Mouse (Mus musculus): ENCODE results near the gene Uvrag. TPM values are rescaled to one million over a fixed set of nuclear protein-coding genes. Genes with fewer than 3 reads are reported as not detected.

Gene Uvrag
- 10 to 100 TPM; 45.6 to 49.9 TPM for total RNA-seq (2021)
- long read RNA-seq, full-length matches to known transcripts: 79 of 95 reads
- long read RNA-seq, partial matches to known transcripts: 3 of 95 reads
- long read RNA-seq, other reads (novel, unspliced or antisense): 13 of 95 reads

DNA sequence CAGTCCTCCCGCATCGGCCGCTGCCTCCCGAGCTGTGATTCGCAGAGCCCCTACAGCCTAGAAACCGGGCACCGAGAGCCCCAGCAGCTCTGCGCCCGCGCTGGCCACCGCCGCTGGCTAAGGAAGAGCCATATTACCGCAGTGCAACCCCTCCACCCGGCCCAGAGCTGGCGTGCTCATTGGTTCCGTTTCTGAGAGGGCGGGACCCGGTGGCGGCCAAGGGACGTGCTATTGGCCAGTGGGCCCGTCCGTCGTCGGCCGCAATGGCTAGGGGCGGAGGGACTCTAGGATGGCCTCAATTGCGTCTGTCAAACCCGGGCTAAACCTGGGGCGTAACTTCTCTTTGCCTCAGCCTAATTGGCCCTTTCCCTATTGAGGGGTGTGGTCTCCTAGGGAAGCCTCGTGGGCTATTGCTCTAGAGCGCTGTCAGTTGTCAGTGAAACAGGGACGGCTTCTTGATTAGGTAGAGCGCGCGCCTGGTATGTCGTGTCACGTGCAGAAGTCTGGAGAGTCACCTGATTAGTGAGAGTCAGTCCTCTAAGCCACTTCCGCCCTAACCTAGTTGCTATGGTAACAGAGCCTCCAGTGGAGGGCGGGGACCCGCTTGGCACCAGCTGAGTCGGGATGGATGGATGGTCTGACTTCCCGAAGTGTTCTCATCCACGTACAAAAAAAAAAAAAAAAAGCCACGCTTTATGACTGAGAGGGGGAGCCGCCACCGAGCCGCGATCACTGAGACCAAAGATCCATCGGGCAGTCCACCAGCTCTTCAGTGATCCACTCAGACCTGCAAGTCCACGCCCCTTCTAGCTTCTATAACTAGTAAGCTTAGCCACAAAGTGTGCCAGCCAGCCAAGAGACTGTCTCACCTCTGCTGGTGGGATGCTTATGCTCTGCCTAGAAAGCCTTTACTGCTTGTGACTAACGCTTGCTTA lies at the start of gene Uvrag:
Gene Uvrag, minus strand, starts transcription at position 158 of the 935 bp plus-strand sequence.
- DNase-seq (ENCODE audit: low spot score in 2 of 2): peak; percentile 100

DNA sequence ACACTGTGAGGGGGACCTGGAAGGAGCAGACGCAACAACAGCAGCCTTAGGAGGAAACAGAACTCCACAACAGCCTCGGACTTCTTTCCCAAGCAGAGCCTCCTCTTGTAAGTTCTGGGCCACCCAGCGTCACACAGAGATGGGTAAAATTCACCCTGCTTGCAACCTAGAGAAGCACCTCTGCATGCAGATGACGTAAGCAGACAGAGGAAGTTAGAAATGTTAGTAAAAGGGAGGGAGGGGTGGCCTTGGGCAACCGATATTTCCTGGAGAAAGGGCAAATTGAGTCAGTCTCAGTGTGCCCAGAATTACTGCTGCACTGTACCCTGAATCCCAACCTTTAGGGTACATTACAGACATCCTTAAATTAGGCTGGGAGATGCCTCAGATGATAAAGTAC lies 48.9 kb upstream of the Uvrag start:
- DNase-seq (ENCODE audit: low spot score in 2 of 2): no peak

DNA sequence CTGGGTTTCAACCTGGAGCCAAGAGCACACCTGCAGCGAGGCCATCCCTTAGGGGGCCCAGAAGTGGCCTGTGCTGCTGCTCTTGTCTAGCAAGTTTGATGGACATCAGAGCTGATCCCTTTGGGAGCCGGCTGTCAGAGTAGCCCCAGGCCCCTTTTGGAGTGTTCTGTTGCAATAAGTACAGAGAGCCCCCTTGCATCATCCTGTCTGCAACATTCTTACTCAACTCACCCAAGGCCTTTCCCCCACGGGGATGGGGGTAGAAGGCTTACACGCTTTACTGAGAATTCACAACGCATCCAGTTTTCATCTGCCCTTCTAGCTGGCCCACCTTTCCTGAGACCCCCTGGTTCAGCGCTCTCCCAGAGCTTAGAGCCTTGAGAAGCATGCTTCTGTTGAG lies 47.7 kb upstream of the Uvrag start:
- no peak for DNase-seq (ENCODE audit: low spot score in 2 of 2)

DNA sequence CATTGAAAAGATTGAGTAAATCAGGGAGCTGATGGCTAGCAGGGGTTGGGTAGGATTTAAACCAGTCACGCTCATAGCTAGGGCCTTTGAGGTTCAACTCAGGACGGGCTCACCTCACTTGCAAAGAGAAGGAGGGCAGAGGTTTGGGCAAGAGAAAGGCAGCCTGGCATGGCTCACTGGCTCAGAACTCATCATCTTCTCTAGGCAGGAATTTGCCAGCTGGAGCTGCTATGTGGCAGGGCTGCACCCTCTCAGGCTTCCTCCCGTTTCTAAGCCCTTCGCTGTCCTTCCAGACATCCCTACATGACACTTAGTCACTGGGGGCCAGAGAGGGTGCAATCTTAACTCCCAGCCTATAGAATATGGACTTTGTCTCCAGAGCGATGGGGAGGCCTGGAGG lies 46.5 kb upstream of the Uvrag start:
- no peak for DNase-seq (ENCODE audit: low spot score in 2 of 2)

DNA sequence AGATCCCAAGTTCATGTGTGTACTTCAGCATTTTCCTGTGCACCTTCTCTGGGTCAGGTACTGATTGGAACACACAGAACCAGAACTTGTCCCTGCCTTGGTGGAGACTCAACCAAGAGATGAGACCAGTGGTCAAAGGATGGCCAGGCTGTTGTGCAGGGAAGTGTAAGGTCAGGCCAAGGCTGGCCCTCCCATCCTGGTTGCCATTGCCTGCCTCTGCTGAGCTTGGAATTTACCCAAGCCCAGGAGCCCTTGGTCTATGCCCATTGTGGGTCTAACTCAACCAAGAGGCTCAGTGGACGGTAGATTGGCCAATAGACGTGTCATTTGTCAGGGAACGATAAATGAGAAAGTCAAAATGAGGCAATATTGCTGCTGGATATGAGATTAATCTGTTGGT lies 44.5 kb upstream of the Uvrag start:
- DNase-seq (ENCODE audit: low spot score in 2 of 2): no peak

DNA sequence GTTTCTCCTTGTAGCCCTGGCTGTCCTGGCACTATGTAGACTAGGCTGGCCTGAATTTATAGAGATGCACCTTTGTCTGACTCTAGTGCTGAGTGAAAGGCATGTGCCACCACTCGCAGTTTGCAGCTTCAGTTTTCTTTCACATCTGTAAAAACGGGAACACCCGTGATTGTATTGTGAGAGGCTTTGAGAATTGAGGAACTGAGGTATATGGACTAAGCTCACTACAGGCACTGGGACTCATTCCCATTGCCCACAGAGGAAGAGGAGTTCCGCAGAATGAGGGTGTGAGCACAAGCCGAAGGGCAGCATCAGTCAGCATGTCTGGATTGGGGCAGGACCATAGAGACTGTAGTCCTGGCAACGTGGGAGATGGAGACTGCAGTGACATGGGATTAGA lies 42.8 kb upstream of the Uvrag start:
- no peak for DNase-seq (ENCODE audit: low spot score in 2 of 2)

DNA sequence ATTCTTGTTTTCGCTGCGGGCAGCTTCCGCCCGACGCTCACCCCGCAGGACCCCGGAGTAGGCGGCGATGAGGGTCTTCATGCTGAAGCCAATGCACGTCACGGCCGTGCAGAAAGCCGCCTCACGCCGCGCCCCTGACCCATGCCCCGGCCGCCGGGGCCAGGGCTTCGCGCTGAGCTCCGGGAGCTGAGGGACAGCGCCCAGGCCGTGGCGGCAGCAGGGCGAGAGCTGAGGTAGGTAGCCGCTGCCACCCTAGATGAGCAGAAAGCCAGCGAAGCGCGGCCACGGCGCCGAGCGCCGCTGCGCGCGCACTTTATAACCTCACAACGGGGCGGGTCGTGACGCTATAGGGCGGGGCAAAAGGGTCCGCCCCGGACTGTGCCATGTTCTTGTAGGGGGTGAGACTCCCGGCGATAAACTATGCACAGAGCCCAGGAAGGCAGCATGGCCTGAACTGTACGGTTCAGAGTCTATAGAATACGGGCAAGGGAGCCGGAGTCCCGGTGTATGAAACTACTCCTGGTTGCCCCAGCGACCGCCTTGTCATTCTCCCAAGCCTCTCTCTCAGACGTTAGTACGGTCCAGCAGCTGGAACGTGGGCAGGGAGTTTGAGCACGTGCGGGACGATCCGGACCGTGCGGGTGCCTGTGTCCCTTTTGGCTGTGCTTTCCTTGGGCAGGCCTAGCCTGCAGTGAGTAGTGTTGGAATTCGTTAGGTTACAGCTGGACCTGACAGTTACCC lies 41.7 kb upstream of the Uvrag start, which contains the start of gene Dgat2:
Gene Dgat2, minus strand, starts transcription at position 288 of the 741 bp plus-strand sequence.
- peak; percentile 87 to 95 for DNase-seq (ENCODE audit: low spot score in 2 of 2)

DNA sequence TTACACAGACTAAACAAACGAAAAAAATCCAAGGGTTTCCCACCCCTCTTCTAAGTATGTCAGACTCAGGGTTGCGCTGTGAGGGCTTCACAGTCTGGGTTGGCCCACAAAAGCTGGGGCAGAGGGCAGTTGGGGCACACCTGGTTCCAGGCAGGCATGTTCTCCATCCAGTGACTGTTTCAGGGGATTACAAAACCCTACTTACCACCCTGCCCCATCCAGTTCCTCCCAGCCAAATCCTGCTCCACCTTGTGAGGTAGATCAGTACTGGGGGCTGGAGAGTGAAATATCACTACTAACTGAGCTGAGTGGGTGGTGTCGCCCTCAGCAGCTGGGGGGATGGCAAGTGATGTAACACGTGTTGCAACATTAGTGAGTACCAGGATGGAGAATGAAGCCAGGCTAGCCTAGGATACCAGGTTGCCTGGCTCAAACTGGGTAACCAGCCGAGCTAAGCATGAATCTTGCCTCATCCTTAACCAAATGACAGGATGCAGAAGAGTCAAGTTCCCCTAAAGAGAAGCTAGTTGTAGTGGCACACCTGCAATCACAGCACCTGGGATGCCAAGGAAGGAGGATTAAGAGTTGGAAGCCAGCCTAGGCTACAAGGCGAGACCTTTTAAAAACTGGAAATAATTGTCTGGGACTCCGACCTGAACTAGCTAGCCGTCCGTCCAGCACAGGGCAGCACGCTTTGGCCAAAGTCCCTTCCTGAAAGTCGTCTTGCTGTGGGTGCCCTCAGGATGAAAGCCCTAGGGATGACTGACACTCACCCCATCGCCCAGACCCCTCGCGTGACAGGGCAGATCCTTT lies 40.9 kb upstream of the Uvrag start:
- DNase-seq (ENCODE audit: low spot score in 2 of 2): peak in 1 of 2 experiments; percentile 60

DNA sequence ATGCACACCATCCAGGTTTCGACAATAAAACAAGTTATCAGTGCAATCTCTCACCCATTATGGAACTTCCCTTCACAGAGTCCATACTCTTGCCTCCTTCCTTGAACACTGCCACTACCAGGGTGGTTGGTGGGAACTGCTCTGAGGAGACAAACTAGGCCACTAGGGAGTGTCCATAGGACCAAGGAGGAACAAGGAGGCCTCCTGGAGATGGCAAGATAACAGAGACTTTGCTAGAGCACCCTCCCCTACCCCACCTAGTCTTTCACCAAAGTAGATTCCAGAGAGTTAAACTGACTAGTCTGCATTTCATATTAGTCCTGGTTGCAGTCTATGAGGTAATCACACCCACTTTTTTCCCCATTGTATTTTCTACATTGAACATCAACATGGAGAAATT lies 39.2 kb upstream of the Uvrag start:
- DNase-seq (ENCODE audit: low spot score in 2 of 2): no peak

DNA sequence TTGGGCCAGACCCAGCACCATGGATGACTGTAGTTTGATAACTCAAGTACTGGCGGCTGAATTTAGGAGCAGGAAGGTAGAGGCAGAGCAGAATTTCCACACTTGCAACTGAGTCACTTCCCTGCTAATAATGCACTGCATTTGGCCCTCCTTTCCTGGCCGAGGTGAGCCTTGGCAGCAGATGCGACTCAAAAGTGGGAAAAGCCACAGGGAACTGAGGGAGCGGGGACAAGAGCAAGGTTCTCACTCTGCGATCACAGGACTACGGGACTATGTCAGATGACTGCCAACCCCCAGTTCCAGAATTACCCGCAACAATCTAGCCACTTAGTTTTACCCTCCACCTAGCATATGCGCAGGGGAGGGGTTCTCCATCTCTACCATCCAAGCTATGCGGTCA lies 38.3 kb upstream of the Uvrag start:
- no peak for DNase-seq (ENCODE audit: low spot score in 2 of 2)

DNA sequence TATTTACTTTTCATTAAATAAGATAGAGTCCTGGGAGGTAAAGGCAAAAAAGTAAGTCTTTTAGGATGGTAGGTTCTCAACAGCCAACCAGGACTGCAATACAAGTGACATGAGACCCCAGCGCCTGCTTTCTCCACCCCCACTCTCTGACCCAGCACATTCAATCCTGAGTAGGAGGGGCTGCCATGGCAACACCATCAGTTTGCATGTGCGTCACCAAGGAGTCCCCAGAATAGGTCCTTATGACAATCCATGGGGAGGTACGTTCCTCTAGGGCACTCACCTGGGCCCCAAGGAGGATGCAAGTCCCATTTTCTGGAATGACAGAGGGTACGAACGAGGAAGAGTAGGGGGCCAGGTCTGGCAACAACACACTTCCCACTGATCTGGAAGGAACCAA lies 36.4 kb upstream of the Uvrag start:
- no peak for DNase-seq (ENCODE audit: low spot score in 2 of 2)

DNA sequence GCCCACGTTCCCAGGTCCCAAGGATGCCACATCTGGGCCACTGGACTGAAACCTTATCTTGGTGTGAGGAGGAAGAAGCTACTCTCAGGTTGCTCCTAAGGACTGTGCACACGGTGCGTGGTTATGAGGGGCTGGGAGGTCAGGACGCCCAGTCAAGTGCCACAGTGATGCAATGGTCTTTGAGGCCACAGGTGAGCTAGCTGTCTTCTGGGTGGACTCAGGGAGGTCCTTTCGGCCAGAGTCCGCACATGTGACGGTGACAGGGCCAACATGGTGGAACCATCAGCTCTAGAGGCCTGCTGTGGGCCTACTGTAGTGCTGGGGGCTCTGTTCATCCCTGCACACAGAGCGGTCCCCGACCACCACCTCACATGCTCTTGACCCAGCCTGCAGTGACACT lies 34.7 kb upstream of the Uvrag start:
- DNase-seq (ENCODE audit: low spot score in 2 of 2): no peak

DNA sequence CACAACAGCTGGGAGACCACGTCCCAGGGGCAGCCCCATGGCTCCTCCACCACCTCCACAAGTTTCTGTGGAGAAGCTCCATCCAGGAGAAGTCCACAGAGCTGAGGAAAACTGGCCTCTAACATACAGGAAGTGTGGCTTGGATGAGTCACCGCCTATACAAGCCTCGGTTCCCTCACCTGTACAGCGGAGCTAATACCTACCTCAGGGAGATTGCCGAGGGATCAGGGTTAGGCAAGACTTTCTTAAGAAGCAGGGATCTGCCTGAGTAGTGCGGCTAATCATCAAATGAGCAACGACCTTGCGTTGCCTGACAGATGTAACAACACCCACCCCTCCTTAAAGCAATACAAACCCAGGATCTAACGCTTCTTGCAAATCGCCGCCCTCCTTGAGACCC lies 34.2 kb upstream of the Uvrag start:
- no peak for DNase-seq (ENCODE audit: low spot score in 2 of 2)

DNA sequence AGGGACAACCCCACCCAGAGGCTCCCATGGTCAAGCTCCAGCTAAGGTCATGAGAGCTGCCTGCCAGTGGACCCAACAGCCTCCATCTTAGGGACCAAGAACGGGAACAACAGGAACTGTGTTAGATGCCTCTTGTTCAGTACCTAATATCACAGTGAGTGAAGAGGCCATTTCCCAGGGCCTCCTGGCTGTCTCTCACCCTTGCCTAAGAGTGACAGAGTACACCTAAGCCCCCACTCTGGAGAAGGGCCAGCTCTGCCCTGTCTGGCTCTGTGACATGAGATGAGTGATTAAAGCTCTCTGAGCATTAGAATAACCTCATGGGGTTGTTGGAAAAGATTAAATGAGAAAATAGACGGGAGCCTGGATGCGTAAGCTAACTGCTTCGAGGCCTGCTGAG lies 33.1 kb upstream of the Uvrag start:
- DNase-seq (ENCODE audit: low spot score in 2 of 2): no peak

DNA sequence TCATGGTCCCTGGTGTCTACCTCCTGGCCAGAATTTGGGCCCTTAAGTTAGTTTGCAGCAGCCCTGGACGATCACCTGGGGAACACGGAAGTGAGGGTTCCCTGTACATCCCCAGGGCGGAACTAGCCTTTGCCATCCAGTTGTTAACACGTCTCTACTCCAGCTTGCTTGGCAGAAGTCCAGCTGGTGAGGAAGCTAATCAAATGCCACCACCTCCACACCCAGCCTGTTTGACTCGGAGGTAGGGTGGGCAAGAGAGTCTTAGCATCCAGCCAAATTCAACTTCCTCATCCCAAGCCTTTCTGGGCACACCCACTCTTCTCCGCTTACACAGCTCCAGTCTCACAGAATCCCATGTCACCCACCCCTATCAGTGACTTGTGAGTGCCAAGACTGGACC lies 32.0 kb upstream of the Uvrag start:
- DNase-seq (ENCODE audit: low spot score in 2 of 2): no peak

DNA sequence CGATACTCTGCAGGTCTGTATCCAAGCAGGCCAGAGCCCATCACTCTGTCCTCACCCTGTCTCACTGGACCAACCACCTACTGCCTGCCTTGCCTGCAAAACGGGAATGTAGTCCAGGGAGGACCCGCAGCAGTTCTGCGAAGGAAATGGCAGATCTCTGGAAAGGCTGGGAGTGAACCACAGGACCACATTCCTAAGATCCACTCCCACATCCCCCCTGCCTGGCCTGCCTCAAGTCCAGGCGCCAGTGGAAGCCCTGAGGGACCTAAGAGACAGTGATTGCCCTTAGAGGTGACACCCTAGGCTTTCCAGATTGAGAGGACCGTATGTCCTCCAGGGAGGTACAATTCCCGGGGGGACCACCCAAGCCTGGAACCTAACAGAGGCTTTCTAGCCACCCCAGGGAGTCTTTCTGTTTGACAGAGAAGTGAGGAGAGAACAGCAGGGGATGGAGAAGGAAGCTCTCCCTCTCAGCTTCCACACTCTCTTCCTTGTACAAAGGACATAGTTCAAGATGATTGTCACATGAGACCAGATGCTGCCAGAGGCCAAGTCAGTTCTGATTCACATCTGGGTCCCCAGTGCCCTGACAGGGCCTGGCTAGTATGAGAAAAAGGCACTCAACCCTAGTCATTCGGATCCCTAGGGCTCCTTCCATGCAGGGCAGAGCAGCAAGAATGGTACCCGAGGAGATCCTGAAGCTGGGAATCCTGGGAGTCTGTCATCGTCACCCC lies 31.0 kb upstream of the Uvrag start:
- DNase-seq (ENCODE audit: low spot score in 2 of 2): no peak

DNA sequence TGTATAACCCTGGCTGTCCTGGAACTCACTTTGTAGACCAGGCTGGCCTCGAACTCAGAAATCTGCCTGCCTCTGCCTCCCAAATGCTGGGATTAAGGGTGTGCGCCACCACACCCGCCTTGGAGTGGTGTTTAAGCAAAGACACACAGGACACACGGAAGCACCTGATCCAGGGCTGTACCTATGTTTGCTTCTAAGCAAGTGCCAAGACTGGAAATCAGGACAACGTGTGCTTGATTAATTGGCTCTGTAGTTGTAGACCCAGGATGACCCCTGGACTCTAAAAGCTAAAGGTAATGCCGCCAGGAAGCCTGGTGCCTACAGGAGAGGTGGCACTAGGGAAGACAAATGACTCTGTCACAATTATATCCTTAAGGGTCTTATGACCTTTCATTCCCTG lies 29.6 kb upstream of the Uvrag start:
- no peak for DNase-seq (ENCODE audit: low spot score in 2 of 2)

DNA sequence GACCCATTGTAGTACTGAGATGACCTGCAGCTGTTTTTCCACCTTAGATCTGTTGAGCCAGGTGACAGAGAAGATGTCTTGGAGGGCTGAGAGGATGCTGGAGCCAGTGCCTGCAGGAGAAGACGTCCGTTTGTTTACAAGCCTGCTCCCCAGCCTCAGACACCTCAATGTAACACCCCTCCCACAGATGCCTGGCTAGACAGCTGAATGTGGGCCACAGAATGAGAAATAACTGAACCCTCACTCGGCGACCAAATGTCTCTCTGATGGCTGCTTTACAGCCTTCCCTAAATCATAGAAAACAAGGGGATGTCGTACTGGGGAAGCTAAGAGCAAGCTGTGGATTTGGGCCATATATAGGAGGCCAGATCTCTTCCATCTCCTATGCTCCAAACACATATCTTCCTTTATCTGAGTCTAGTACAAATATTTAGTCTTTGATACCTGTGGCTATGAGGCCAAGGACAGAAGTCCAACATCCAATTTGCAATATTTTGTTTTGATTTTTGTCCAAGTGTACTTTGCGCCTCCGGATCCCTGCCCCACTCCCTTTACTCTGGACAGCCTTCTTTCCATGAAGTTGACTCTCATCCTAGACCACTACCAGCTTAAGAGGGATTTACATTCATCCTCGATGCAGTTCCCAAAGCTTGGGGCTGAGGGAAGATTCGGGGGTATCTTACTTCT lies 28.9 kb upstream of the Uvrag start:
- DNase-seq (ENCODE audit: low spot score in 2 of 2): no peak

DNA sequence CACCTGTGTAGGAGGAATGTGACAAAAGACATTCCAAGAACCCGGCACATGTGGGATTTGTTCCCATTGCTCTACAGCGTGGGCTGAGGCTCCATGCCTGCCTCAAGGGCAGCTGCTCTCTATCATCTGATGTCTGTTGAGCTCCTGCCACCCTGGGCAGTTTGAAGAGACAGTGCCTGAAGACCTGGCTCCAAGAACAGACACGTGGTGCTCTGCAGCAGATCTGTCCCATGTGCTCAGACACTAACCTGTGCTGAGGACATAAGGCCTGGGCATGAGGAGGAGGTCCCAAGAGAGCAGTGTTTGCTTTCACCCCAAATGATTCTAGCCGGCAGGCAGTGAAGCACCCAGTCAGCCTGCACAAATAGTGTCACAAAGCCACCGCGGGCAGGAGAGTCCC lies 27.8 kb upstream of the Uvrag start:
- DNase-seq (ENCODE audit: low spot score in 2 of 2): no peak

DNA sequence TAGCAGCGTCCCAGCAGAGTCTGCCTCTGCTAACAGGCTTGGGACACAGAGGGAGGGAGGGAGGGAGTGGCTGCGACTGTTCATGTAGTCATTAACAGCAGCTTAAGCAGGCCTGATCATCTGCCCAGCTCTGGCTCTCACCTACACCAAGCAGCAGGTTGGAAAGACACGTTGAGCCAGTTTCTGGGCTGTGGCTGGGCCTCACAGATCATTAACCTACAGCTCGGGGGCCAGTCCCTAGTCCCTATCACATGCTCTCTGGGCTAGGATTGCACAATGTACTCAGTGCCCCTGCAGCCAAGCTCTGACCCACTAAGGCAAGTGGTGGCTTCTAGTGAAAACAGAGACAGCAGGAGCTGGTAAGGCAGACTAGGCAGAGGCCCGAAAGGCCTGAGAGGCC lies 27.0 kb upstream of the Uvrag start:
- DNase-seq (ENCODE audit: low spot score in 2 of 2): no peak

Measured in layer of hippocampus, adult 18-20 months (tissue).